Mouse (Mus musculus) embryonic facial prominence, embryonic 12.5 days (tissue): ENCODE data around the gene Tspan9. TPM values are rescaled to one million over a fixed set of nuclear protein-coding genes. Genes with fewer than 3 reads are reported as not detected.

Experiments used
- ATAC-seq: fragments of 200-750 bp; cut with Nextera tagmentation; 2 replicates; pipeline ENCODE4 v1.8.0; 2017; ENCODE audit not compliant: insufficient number of reproducible peaks, insufficient read depth, low FRiP score, low TSS enrichment
- H3K27ac ChIP-seq: fragments of 300-500 bp; sonication (generic); 2 replicates; pipeline ENCODE4 v1.5.1; 2016; ENCODE audit warnings: mild to moderate bottlenecking
- H3K27me3 ChIP-seq: fragments of 300-500 bp; sonication (generic); 2 replicates; pipeline ENCODE4 v1.6.1; 2016; ENCODE audit warnings: mild to moderate bottlenecking, moderate library complexity
- H3K36me3 ChIP-seq: fragments of 300-500 bp; sonication (generic); 2 replicates; pipeline ENCODE4 v1.6.1; 2016; ENCODE audit warnings: mild to moderate bottlenecking
- H3K4me1 ChIP-seq: fragments of 300-500 bp; sonication (generic); 2 replicates; pipeline ENCODE4 v1.6.1; 2016
- H3K4me2 ChIP-seq: fragments of 300-500 bp; sonication (generic); replicated peaks from 2 replicates; pipeline ENCODE4 v1.6.1; 2016; ENCODE audit warnings: mild to moderate bottlenecking, moderate library complexity
- H3K4me3 ChIP-seq: fragments of 300-500 bp; sonication (generic); 2 replicates; pipeline ENCODE4 v1.5.1; 2016; ENCODE audit warnings: mild to moderate bottlenecking
- H3K9ac ChIP-seq: fragments of 300-500 bp; sonication (generic); 2 replicates; pipeline ENCODE4 v1.6.1; 2016; ENCODE audit warnings: mild to moderate bottlenecking, moderate library complexity
- H3K9me3 ChIP-seq: fragments of 300-500 bp; sonication (generic); 2 replicates; pipeline ENCODE4 v1.6.1; 2016; ENCODE audit warnings: mild to moderate bottlenecking, moderate library complexity
- WGBS: fragments of 180-500 bp; shearing (Covaris S2); methylation state at CpG from one replicate; pipeline ENCODE4 v1.1.7; 2016; 5-methylcytosine and 5-hydroxymethylcytosine counted together
- polyA plus RNA-seq: library from polyadenylated mRNA; unstranded; fragments of >200 nt; fragmentation: Nextera tagmentation; extraction: Ambion mirVana; gene quantifications from 2 replicates; pipeline ENCODE4 v1.2.1, GENCODE M21; 2016

Tspan9 gene
- 108 and 110 TPM in 2 replicates for polyA plus RNA-seq

- H3K36me3 ChIP-seq, result no peaks in the 10 kb centered on the region
- peak within 1 kb of the TSS; percentile 70 for H3K4me3 ChIP-seq
- peak within 1 kb of the TSS; percentile 84 for H3K27ac ChIP-seq
- ATAC-seq, result peak; percentile 87
- no peaks in the 10 kb centered on the region for H3K9me3 ChIP-seq
- peak within 1 kb of the TSS; percentile 76 for H3K4me2 ChIP-seq
- peaks cover 10% of the 10 kb centered on the region for H3K4me1 ChIP-seq
- peak within 1 kb of the TSS; percentile 80 for H3K9ac ChIP-seq
- WGBS, result under 1% methylated on average over 36 of the region's 56 CpGs
- no peaks in the 10 kb centered on the region for H3K27me3 ChIP-seq
These were observed at the start of gene Tspan9 for GRCm38 (mm10) chr6:128143390-128144020. Gene Tspan9, minus strand, starts transcription at chr6:128143594.

- no peak for ATAC-seq
- 50% methylated on average over 2 of the region's 2 CpGs for WGBS
- Histone ChIP-seq H3K9me3 (no peaks in the 10 kb centered on the region), H3K27ac (no peak overlapping the region), H3K27me3 (no peaks in the 10 kb centered on the region), H3K4me1 (no peaks in the 10 kb centered on the region), H3K4me3 (no peak overlapping the region), H3K4me2 (no peak overlapping the region), H3K36me3 (no peaks in the 10 kb centered on the region), H3K9ac (no peak overlapping the region)
These were observed 40.1 kb upstream of the Tspan9 start for GRCm38 (mm10) chr6:128183521-128183920.

GRCm38 (mm10) chr6:128181176-128181575 lies 37.8 kb upstream of the Tspan9 start:
- H3K27ac ChIP-seq, result no peak overlapping the region
- 70% methylated on average over 5 of the region's 5 CpGs for WGBS
- no peaks in the 10 kb centered on the region for H3K4me1 ChIP-seq
- H3K27me3 ChIP-seq, result no peaks in the 10 kb centered on the region
- no peaks in the 10 kb centered on the region for H3K9me3 ChIP-seq
- H3K4me3 ChIP-seq, result no peak overlapping the region
- ATAC-seq, result no peak
- H3K9ac ChIP-seq, result no peak overlapping the region
- no peaks in the 10 kb centered on the region for H3K36me3 ChIP-seq
- no peak overlapping the region for H3K4me2 ChIP-seq

GRCm38 (mm10) chr6:128179651-128180050 lies 36.3 kb upstream of the Tspan9 start:
- H3K27me3 ChIP-seq, result no peaks in the 10 kb centered on the region
- no peak for ATAC-seq

GRCm38 (mm10) chr6:128179247-128179646 lies 35.9 kb upstream of the Tspan9 start:
- no peak overlapping the region for H3K9ac ChIP-seq
- H3K4me2 ChIP-seq, result no peak overlapping the region
- no peaks in the 10 kb centered on the region for H3K36me3 ChIP-seq
- 68% methylated on average over 5 of the region's 5 CpGs for WGBS
- H3K4me1 ChIP-seq, result no peaks in the 10 kb centered on the region
- no peak for ATAC-seq
- no peaks in the 10 kb centered on the region for H3K9me3 ChIP-seq
- no peak overlapping the region for H3K4me3 ChIP-seq
- no peaks in the 10 kb centered on the region for H3K27me3 ChIP-seq
- H3K27ac ChIP-seq, result no peak overlapping the region

More at GRCm38 (mm10) chr6:128179651-128180050, 36.3 kb upstream of the Tspan9 start:
- H3K4me2 ChIP-seq, result no peak overlapping the region
- no peaks in the 10 kb centered on the region for H3K9me3 ChIP-seq
- H3K4me3 ChIP-seq, result no peak overlapping the region
- no peak overlapping the region for H3K9ac ChIP-seq
- no peaks in the 10 kb centered on the region for H3K4me1 ChIP-seq
- no peak overlapping the region for H3K27ac ChIP-seq
- no peaks in the 10 kb centered on the region for H3K36me3 ChIP-seq
- 94% methylated on average over 1 of the region's 1 CpGs for WGBS

- Histone ChIP-seq H3K4me2 (no peak overlapping the region), H3K4me3 (no peak overlapping the region), H3K36me3 (no peaks in the 10 kb centered on the region), H3K9me3 (no peaks in the 10 kb centered on the region), H3K4me1 (no peaks in the 10 kb centered on the region), H3K9ac (no peak overlapping the region), H3K27me3 (no peaks in the 10 kb centered on the region), H3K27ac (no peak overlapping the region)
- no peak for ATAC-seq
- WGBS, result 93% methylated on average over 2 of the region's 2 CpGs
These were observed 35.3 kb upstream of the Tspan9 start for GRCm38 (mm10) chr6:128178681-128179080.

GRCm38 (mm10) chr6:128168785-128169679 lies 25.6 kb upstream of the Tspan9 start:
- Histone ChIP-seq H3K9me3 (no peaks in the 10 kb centered on the region), H3K27ac (no peak overlapping the region), H3K4me2 (no peak overlapping the region), H3K36me3 (no peaks in the 10 kb centered on the region), H3K4me3 (no peak overlapping the region), H3K4me1 (no peaks in the 10 kb centered on the region), H3K27me3 (no peaks in the 10 kb centered on the region), H3K9ac (no peak overlapping the region)
- no peak for ATAC-seq
- WGBS, result 62% methylated on average over 6 of the region's 6 CpGs

GRCm38 (mm10) chr6:128165564-128165963 lies 22.2 kb upstream of the Tspan9 start:
- no peak overlapping the region for H3K4me2 ChIP-seq
- 64% methylated on average over 2 of the region's 2 CpGs for WGBS
- H3K9ac ChIP-seq, result no peak overlapping the region
- ATAC-seq, result no peak
- no peak overlapping the region for H3K27ac ChIP-seq
- H3K36me3 ChIP-seq, result no peaks in the 10 kb centered on the region
- H3K4me1 ChIP-seq, result no peaks in the 10 kb centered on the region
- no peak overlapping the region for H3K4me3 ChIP-seq
- no peaks in the 10 kb centered on the region for H3K27me3 ChIP-seq
- no peaks in the 10 kb centered on the region for H3K9me3 ChIP-seq

GRCm38 (mm10) chr6:128164632-128165031 lies 21.2 kb upstream of the Tspan9 start:
- no peaks in the 10 kb centered on the region for H3K27me3 ChIP-seq
- H3K9ac ChIP-seq, result no peak overlapping the region
- no peak overlapping the region for H3K4me2 ChIP-seq
- no peak overlapping the region for H3K27ac ChIP-seq
- no peak for ATAC-seq
- no peaks in the 10 kb centered on the region for H3K36me3 ChIP-seq
- H3K4me1 ChIP-seq, result no peaks in the 10 kb centered on the region
- 83% methylated on average over 8 of the region's 8 CpGs for WGBS
- H3K9me3 ChIP-seq, result no peaks in the 10 kb centered on the region
- no peak overlapping the region for H3K4me3 ChIP-seq

GRCm38 (mm10) chr6:128159092-128159491 lies 15.7 kb upstream of the Tspan9 start:
- no peaks in the 10 kb centered on the region for H3K9me3 ChIP-seq
- H3K4me1 ChIP-seq, result peaks cover 7% of the 10 kb centered on the region
- H3K36me3 ChIP-seq, result no peaks in the 10 kb centered on the region
- no peak overlapping the region for H3K4me2 ChIP-seq
- H3K9ac ChIP-seq, result no peak overlapping the region
- H3K27ac ChIP-seq, result no peak overlapping the region
- no peak overlapping the region for H3K4me3 ChIP-seq
- H3K27me3 ChIP-seq, result no peaks in the 10 kb centered on the region
- no peak for ATAC-seq
- WGBS, result 90% methylated on average over 6 of the region's 6 CpGs

- Histone ChIP-seq H3K4me3 (no peak overlapping the region), H3K27ac (no peak overlapping the region), H3K9ac (no peak overlapping the region), H3K4me2 (no peak overlapping the region), H3K27me3 (no peaks in the 10 kb centered on the region), H3K4me1 (peaks cover 7% of the 10 kb centered on the region), H3K9me3 (no peaks in the 10 kb centered on the region), H3K36me3 (no peaks in the 10 kb centered on the region)
- ATAC-seq, result no peak
- WGBS, result 67% methylated on average over 12 of the region's 12 CpGs
These were observed 14.6 kb upstream of the Tspan9 start for GRCm38 (mm10) chr6:128158031-128158430.

GRCm38 (mm10) chr6:128156476-128156875 lies 13.1 kb upstream of the Tspan9 start:
- Histone ChIP-seq H3K9ac (no peak overlapping the region), H3K27ac (no peak overlapping the region), H3K4me3 (no peak overlapping the region), H3K4me1 (peaks cover 7% of the 10 kb centered on the region), H3K4me2 (no peak overlapping the region), H3K36me3 (no peaks in the 10 kb centered on the region), H3K9me3 (no peaks in the 10 kb centered on the region), H3K27me3 (no peaks in the 10 kb centered on the region)
- ATAC-seq, result no peak
- 81% methylated on average over 4 of the region's 4 CpGs for WGBS
